Mouse (Mus musculus) T-helper 2 cell (primary cell): ENCODE measurements around the gene Cpa1.

ENCODE experiments used
- in situ Hi-C: fragments of 300-600 bp; cut with MboI, MseI; formaldehyde crosslinking; loops from one replicate; pipeline ENCODE4 v1.15.1; 2025; ENCODE audit warnings: high pct_unique_total_duplicates

Gene Cpa1

GRCm38 (mm10) chr6:30638674-30639268 lies at the start of gene Cpa1:
TSS of gene Cpa1 (plus strand) at chr6:30639218.
- in situ Hi-C loops, result no loop called here

GRCm38 (mm10) chr6:30589819-30590218 lies 49.2 kb upstream of the Cpa1 start:
- in situ Hi-C loops, result no loop called here

GRCm38 (mm10) chr6:30591851-30592404 lies 47.1 kb upstream of the Cpa1 start:
- in situ Hi-C loops, result no loop called here

- in situ Hi-C loops, result no loop called here
These were observed 46.5 kb upstream of the Cpa1 start for GRCm38 (mm10) chr6:30592417-30592974.

GRCm38 (mm10) chr6:30594364-30594763 lies 44.7 kb upstream of the Cpa1 start:
- in situ Hi-C loops, result no loop called here

GRCm38 (mm10) chr6:30596230-30596898 lies 42.7 kb upstream of the Cpa1 start:
- in situ Hi-C loops, result no loop called here

GRCm38 (mm10) chr6:30600033-30600432 lies 39.0 kb upstream of the Cpa1 start:
- in situ Hi-C loops, result no loop called here

GRCm38 (mm10) chr6:30600995-30601394 lies 38.0 kb upstream of the Cpa1 start:
- in situ Hi-C loops, result no loop called here

GRCm38 (mm10) chr6:30604342-30604867 lies 34.6 kb upstream of the Cpa1 start:
- in situ Hi-C loops, result no loop called here

GRCm38 (mm10) chr6:30605111-30605510 lies 33.9 kb upstream of the Cpa1 start:
- in situ Hi-C loops, result no loop called here

- in situ Hi-C loops, result no loop called here
These were observed 33.3 kb upstream of the Cpa1 start for GRCm38 (mm10) chr6:30605672-30606071.

GRCm38 (mm10) chr6:30610710-30611109 lies 28.3 kb upstream of the Cpa1 start, which contains the start of gene Cpa5:
TSS of gene Cpa5 (plus strand) at chr6:30611010.
- in situ Hi-C loops, result no loop called here

GRCm38 (mm10) chr6:30611212-30611611 lies 27.8 kb upstream of the Cpa1 start:
- in situ Hi-C loops, result no loop called here

GRCm38 (mm10) chr6:30614251-30614650 lies 24.8 kb upstream of the Cpa1 start:
- in situ Hi-C loops, result no loop called here

GRCm38 (mm10) chr6:30615741-30616140 lies 23.3 kb upstream of the Cpa1 start:
- in situ Hi-C loops, result no loop called here

- in situ Hi-C loops, result no loop called here
These were observed 22.5 kb upstream of the Cpa1 start for GRCm38 (mm10) chr6:30616491-30616941.

GRCm38 (mm10) chr6:30617020-30617958 lies 21.7 kb upstream of the Cpa1 start:
- in situ Hi-C loops, result no loop called here

GRCm38 (mm10) chr6:30617959-30618590 lies 20.9 kb upstream of the Cpa1 start:
- in situ Hi-C loops, result no loop called here

- in situ Hi-C loops, result no loop called here
These were observed 20.3 kb upstream of the Cpa1 start for GRCm38 (mm10) chr6:30618735-30619134.

- in situ Hi-C loops, result no loop called here
These were observed 19.4 kb upstream of the Cpa1 start for GRCm38 (mm10) chr6:30619606-30620005.

- in situ Hi-C loops, result no loop called here
These were observed 18.4 kb upstream of the Cpa1 start for GRCm38 (mm10) chr6:30620591-30620990.
